Mouse (Mus musculus) forebrain, embryonic 15.5 days (tissue): ENCODE results near the gene Slfn14. TPM values are rescaled to one million over a fixed set of nuclear protein-coding genes. Genes with fewer than 3 reads are reported as not detected.
"Not testable (repeated sequence)": the region's sequence is repeated elsewhere in the genome, so short reads cannot be mapped to it uniquely, and the experiment has no call there.

ENCODE experiments used
- ATAC-seq: fragments of 200-750 bp; cut with Nextera tagmentation; replicated peaks from 2 replicates; pipeline ENCODE4 v1.8.0; 2017; ENCODE audit warnings: mild to moderate bottlenecking, moderate TSS enrichment, moderate library complexity
- H3K27ac ChIP-seq: fragments of 300-500 bp; sonication (generic); replicated peaks from 2 replicates; pipeline ENCODE4 v1.5.1; 2015; ENCODE audit warnings: mild to moderate bottlenecking, inconsistent platforms
- H3K27me3 ChIP-seq: fragments of 300-500 bp; sonication (generic); 2 replicates; pipeline ENCODE4 v1.6.1; 2015; ENCODE audit warnings: inconsistent platforms
- H3K36me3 ChIP-seq: fragments of 300-500 bp; sonication (generic); 2 replicates; pipeline ENCODE4 v1.6.1; 2015; ENCODE audit warnings: mild to moderate bottlenecking, inconsistent platforms
- H3K4me1 ChIP-seq: fragments of 300-500 bp; sonication (generic); 2 replicates; pipeline ENCODE4 v1.6.1; 2015; ENCODE audit warnings: inconsistent platforms
- H3K4me2 ChIP-seq: fragments of 300-500 bp; sonication (generic); replicated peaks from 2 replicates; pipeline ENCODE4 v1.6.1; 2015; ENCODE audit warnings: mild to moderate bottlenecking, inconsistent platforms
- H3K4me3 ChIP-seq: fragments of 300-500 bp; sonication (generic); 2 replicates; pipeline ENCODE4 v1.5.1; 2015; ENCODE audit warnings: mild to moderate bottlenecking, inconsistent platforms
- H3K9ac ChIP-seq: fragments of 300-500 bp; sonication (generic); replicated peaks from 2 replicates; pipeline ENCODE4 v1.6.1; 2015; ENCODE audit warnings: mild to moderate bottlenecking, inconsistent platforms
- H3K9me3 ChIP-seq: fragments of 300-500 bp; sonication (generic); 2 replicates; pipeline ENCODE4 v1.6.1; 2016; ENCODE audit warnings: inconsistent platforms
- WGBS: fragments of 180-500 bp; shearing (Covaris S2); methylation state at CpG from one replicate; pipeline ENCODE4 v1.1.7; 2015; ENCODE audit warnings: mixed read lengths; 5-methylcytosine and 5-hydroxymethylcytosine counted together
- polyA plus RNA-seq: library from polyadenylated mRNA; unstranded; fragments of >200 nt; fragmentation: Nextera tagmentation; extraction: Ambion mirVana; gene quantifications from 2 replicates; pipeline ENCODE4 v1.2.1, GENCODE M21; 2015

The Slfn14 gene
- polyA plus RNA-seq, 1 experiment from 2014 or later = not detected

- H3K27me3 ChIP-seq, H3K36me3 ChIP-seq, H3K27ac ChIP-seq, H3K4me1 ChIP-seq, ATAC-seq, H3K9ac ChIP-seq, H3K4me3 ChIP-seq, H3K9me3 ChIP-seq, H3K4me2 ChIP-seq: not testable (repeated sequence)
- 34% methylated on average over 5 of the region's 5 CpGs for WGBS
Measured at GRCm38 (mm10) chr11:83233621-83234020, 52.9 kb downstream of the Slfn14 start.

DNA sequence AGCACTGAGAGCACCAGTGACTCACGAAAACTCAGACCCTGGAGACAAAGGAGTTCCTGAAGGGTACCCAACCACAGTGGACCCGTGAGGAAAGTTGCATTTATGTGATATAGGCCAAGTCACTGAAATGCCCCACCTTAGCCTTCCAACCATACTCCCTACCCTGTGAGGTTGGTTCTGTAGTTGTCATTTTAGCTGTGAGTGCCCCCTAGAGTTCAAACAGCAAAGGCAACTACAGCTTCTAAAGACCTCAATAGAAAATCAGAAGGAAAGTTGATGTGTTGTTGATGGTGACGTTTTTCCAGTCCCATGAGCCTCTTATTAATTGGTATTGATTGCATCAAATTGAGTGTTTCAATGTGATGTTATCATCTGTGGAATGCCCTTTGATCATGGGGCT lies 55.6 kb downstream of the Slfn14 start:
- Histone ChIP-seq H3K4me1 (no peaks in the 10 kb centered on the region), H3K27ac (no peak overlapping the region), H3K4me3 (no peak overlapping the region), H3K9me3 (no peaks in the 10 kb centered on the region), H3K4me2 (no peak overlapping the region), H3K9ac (no peak overlapping the region), H3K27me3 (no peaks in the 10 kb centered on the region), H3K36me3 (no peaks in the 10 kb centered on the region)
- WGBS = 74% methylated on average over 3 of the region's 3 CpGs
- no peak for ATAC-seq

GRCm38 (mm10) chr11:83227926-83228723 lies 58.4 kb downstream of the Slfn14 start:
- Histone ChIP-seq H3K27ac (no peak overlapping the region), H3K4me3 (no peak overlapping the region), H3K27me3 (no peaks in the 10 kb centered on the region), H3K4me1 (no peaks in the 10 kb centered on the region), H3K9ac (no peak overlapping the region), H3K4me2 (no peak overlapping the region), H3K9me3 (no peaks in the 10 kb centered on the region), H3K36me3 (no peaks in the 10 kb centered on the region)
- WGBS = 89% methylated on average over 7 of the region's 7 CpGs
- ATAC-seq = no peak

GRCm38 (mm10) chr11:83225371-83225960 lies 61.1 kb downstream of the Slfn14 start:
- Histone ChIP-seq H3K4me3 (no peak overlapping the region), H3K4me2 (no peak overlapping the region), H3K36me3 (no peaks in the 10 kb centered on the region), H3K27ac (no peak overlapping the region), H3K9me3 (no peaks in the 10 kb centered on the region), H3K9ac (no peak overlapping the region), H3K4me1 (no peaks in the 10 kb centered on the region), H3K27me3 (no peaks in the 10 kb centered on the region)
- ATAC-seq = no peak
- 88% methylated on average over 9 of the region's 9 CpGs for WGBS

Other genes with a start within 250 kb of the Slfn14 start
- gene Slfn2, start 221.6 kb downstream of the Slfn14 start, polyA plus RNA-seq = 0.83 TPM in 2 replicates
- gene Slfn1, start 169.9 kb downstream of the Slfn14 start, polyA plus RNA-seq = 0.09 TPM in 1 of 2 replicates, not detected in the other
- gene Slfn4, start 111.5 kb downstream of the Slfn14 start, polyA plus RNA-seq = not detected in 2 replicates
- 0.10 and 0.15 TPM in 2 replicates for gene Slfn3, start 95.4 kb downstream of the Slfn14 start, polyA plus RNA-seq
- gene Ap2b1, start 12.3 kb upstream of the Slfn14 start, polyA plus RNA-seq = 106 and 107 TPM in 2 replicates
- 20.2 and 20.3 TPM in 2 replicates for gene Pex12, start 15.9 kb upstream of the Slfn14 start, polyA plus RNA-seq
- 27.2 and 29.6 TPM in 2 replicates for gene Rasl10b, start 122.4 kb upstream of the Slfn14 start, polyA plus RNA-seq
- 0.69 and 0.80 TPM in 2 replicates for gene Gas2l2, start 142.7 kb upstream of the Slfn14 start, polyA plus RNA-seq
- gene 1700020L24Rik, start 151.0 kb upstream of the Slfn14 start, polyA plus RNA-seq = 0.22 and 0.36 TPM in 2 replicates
- 2.5 and 2.7 TPM in 2 replicates for gene Mmp28, start 176.3 kb upstream of the Slfn14 start, polyA plus RNA-seq
- gene Taf15, start 186.4 kb upstream of the Slfn14 start, polyA plus RNA-seq = 12.3 and 12.9 TPM in 2 replicates
- gene Heatr9, start 235.4 kb upstream of the Slfn14 start, polyA plus RNA-seq = not detected in 2 replicates
- not detected in 2 replicates for gene Ccl5, start 243.8 kb upstream of the Slfn14 start, polyA plus RNA-seq